Mouse (Mus musculus) midbrain, embryonic 10.5 days (tissue): Measurements from ENCODE around the gene Tmem130. TPM values are rescaled to one million over a fixed set of nuclear protein-coding genes. Genes with fewer than 3 reads are reported as not detected.

ENCODE experiments used
- DNase-seq: peaks from one replicate; pipeline ENCODE4 v3.0.0-alpha.2; 2017; ENCODE audit warnings: low spot score
- H3K27ac ChIP-seq: fragments of 300-500 bp; sonication (generic); replicated peaks from 2 replicates; pipeline ENCODE4 v1.5.1; 2016; ENCODE audit warnings: mild to moderate bottlenecking
- H3K27me3 ChIP-seq: fragments of 300-500 bp; sonication (generic); 2 replicates; pipeline ENCODE4 v1.6.1; 2016; ENCODE audit warnings: low read depth, mild to moderate bottlenecking; ENCODE audit not compliant: poor library complexity, severe bottlenecking
- H3K36me3 ChIP-seq: fragments of 300-500 bp; sonication (generic); 2 replicates; pipeline ENCODE4 v1.6.1; 2016; ENCODE audit warnings: mild to moderate bottlenecking, moderate library complexity
- H3K4me1 ChIP-seq: fragments of 300-500 bp; sonication (generic); 2 replicates; pipeline ENCODE4 v1.6.1; 2016
- H3K4me3 ChIP-seq: fragments of 300-500 bp; sonication (generic); 2 replicates; pipeline ENCODE4 v1.5.1; 2016; ENCODE audit warnings: mild to moderate bottlenecking, moderate library complexity
- H3K9me3 ChIP-seq: fragments of 300-500 bp; sonication (generic); replicated peaks from 2 replicates; pipeline ENCODE4 v1.6.1; 2016; ENCODE audit warnings: mild to moderate bottlenecking
- WGBS: fragments of 180-500 bp; shearing (Covaris S2); methylation state at CpG from one replicate; pipeline ENCODE4 v1.1.7; 2016; 5-methylcytosine and 5-hydroxymethylcytosine counted together
- polyA plus RNA-seq: library from polyadenylated mRNA; unstranded; fragments of >200 nt; fragmentation: Nextera tagmentation; extraction: Ambion mirVana; gene quantifications from 2 replicates; pipeline ENCODE4 v1.2.1, GENCODE M21; 2016

Gene Tmem130
- polyA plus RNA-seq, 1 experiment from 2014 or later, result 2.5 TPM

DNA sequence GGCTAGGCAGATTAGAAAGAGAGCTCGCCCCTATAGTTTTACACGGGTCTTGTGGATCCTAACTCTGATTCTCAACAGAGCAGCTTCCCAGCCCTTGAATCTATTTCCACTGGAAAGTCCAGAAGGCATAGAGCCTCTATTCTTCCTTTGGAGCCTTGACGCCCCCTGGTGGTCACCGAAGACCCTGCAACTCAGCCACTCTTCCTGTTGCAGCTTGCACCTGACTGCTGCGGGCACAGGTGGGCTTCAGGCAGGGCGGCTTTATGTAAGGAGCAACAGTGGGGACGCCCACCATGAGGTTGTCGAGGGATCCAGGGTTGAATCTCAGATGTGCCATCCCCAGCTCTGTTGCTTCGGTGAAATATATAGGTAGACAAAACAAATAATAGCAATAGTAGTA is 34.5 kb downstream of the Tmem130 start:
- Histone ChIP-seq H3K4me3 (no peak overlapping the region), H3K36me3 (no peaks in the 10 kb centered on the region), H3K27ac (no peak overlapping the region), H3K9me3 (no peaks in the 10 kb centered on the region), H3K4me1 (peaks cover 33% of the 10 kb centered on the region), H3K27me3 (peaks cover 38% of the 10 kb centered on the region)
- WGBS, result 5% methylated on average over 9 of the region's 9 CpGs
- peak; percentile 74 for DNase-seq

DNA sequence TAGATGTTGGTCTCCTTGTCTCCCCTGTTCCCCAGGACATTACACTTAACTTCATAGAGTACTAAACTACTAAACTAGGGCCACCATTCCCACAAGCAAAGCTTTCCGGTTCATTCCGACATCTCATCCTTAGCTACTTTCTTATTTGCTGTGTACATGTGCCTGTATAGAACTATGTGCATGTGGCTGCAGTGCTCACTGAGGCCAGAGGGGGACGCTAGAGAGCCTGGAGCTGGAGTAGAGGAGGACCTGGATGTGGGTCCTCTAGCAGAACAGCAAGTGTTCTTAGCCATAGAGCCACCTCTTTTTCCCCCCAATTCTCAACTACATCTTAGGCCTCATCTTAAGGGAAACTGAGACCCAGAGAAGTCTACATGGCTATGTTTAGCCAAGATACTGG is 36.1 kb downstream of the Tmem130 start:
- no peaks in the 10 kb centered on the region for H3K9me3 ChIP-seq

DNA sequence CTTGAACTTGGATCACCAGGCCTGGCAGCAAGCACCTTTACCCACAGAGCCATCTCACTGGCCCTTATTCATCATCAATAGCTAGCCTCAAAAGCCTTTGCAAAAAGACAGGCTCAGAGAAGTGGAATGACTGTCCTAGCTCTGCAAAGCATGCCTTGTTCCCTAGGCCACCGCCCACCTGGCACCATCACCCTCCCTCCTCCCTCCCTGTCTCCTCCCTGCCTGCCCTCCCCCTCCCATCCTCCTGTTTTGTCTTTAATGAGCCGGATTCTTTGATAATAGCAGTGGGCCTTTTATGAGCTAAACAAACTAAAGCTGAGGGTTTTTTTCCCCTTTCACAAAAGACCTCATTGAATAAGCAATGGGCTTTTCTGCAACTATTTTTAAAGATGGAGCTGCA is 36.7 kb downstream of the Tmem130 start:
- peaks cover 33% of the 10 kb centered on the region for H3K4me1 ChIP-seq
- no peak overlapping the region for H3K4me3 ChIP-seq
- WGBS, result 31% methylated on average over 2 of the region's 2 CpGs
- no peaks in the 10 kb centered on the region for H3K9me3 ChIP-seq
- no peak overlapping the region for H3K27ac ChIP-seq
- H3K36me3 ChIP-seq, result no peaks in the 10 kb centered on the region
- DNase-seq, result peak; percentile 25
- peaks cover 28% of the 10 kb centered on the region for H3K27me3 ChIP-seq

More for the DNA sequence above, 36.1 kb downstream of the Tmem130 start:
- H3K4me1 ChIP-seq, result peaks cover 33% of the 10 kb centered on the region
- no peak overlapping the region for H3K4me3 ChIP-seq
- no peak for DNase-seq
- WGBS, result 84% methylated on average over 3 of the region's 3 CpGs
- no peaks in the 10 kb centered on the region for H3K36me3 ChIP-seq
- H3K27ac ChIP-seq, result no peak overlapping the region
- H3K27me3 ChIP-seq, result peaks cover 34% of the 10 kb centered on the region

DNA sequence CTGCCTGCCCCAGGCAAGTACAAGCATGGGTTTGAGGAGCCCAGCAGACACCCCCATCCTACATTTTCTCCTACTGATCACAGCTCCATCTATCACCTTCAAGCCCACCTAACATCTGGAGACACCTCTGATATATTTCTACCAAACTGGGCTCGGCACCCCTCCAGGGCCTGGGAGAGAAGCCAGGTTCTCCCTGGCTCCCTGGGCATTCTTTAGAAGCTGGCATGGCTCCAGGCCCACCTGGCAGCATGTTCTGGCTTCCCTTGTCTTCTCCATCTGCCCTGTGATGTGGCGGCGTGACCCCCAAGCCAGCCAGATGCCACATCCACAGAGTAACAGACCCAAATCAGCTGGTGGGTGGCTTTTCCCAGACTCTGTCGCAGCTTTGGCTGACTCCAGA is 41.3 kb downstream of the Tmem130 start:
- WGBS, result 88% methylated on average over 4 of the region's 4 CpGs
- Histone ChIP-seq H3K27ac (no peak overlapping the region), H3K36me3 (no peaks in the 10 kb centered on the region), H3K4me1 (peaks cover 7% of the 10 kb centered on the region), H3K27me3 (no peaks in the 10 kb centered on the region), H3K4me3 (no peak overlapping the region), H3K9me3 (no peaks in the 10 kb centered on the region)
- no peak for DNase-seq

DNA sequence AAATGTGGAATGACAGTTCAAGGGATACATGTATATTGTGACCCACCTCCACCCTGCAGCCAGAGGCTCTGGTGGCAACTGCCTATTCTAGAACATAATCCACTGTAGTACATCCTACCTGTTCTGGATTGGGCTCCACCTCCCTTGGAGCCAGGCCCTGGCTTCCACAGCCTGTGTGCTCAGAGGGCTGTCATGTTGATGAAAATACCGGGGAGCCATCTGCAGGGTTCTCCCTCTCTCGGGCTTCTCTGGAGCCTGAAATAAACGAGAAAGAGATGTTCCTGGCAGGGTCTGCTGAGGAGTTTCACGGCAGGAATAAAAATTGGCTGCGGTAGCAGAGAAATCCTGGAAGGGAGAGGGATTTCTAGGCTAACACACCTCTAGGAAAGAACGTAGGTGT is 41.8 kb downstream of the Tmem130 start:
- H3K36me3 ChIP-seq, result no peaks in the 10 kb centered on the region
- no peaks in the 10 kb centered on the region for H3K9me3 ChIP-seq
- H3K4me3 ChIP-seq, result no peak overlapping the region
- no peak for DNase-seq
- 80% methylated on average over 6 of the region's 6 CpGs for WGBS
- H3K27me3 ChIP-seq, result no peaks in the 10 kb centered on the region
- no peak overlapping the region for H3K27ac ChIP-seq
- H3K4me1 ChIP-seq, result peaks cover 2% of the 10 kb centered on the region

DNA sequence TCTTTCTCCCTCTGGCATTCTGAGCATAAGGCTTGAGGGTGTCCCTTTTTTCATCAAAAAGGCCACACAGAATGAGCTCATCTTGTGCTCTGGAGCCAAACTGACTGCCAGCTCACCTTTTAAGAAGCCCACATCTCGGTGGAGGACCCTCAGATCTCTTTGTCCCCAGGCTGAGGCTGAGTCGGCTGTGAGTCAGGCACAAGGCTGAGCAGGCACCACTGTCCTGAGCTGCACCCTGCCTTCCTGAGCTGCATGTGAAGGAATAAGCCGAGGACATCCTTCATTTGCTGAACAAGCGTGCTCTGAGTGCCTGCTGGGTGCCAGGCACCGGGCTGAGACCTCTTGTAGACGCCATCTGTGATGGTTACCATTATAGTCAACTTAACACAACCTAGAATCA is 44.4 kb downstream of the Tmem130 start:
- no peak for DNase-seq
- H3K4me3 ChIP-seq, result no peak overlapping the region
- H3K4me1 ChIP-seq, result no peaks in the 10 kb centered on the region
- no peaks in the 10 kb centered on the region for H3K9me3 ChIP-seq
- whole genome bisulfite sequencing, result 81% methylated on average over 6 of the region's 6 CpGs
- H3K36me3 ChIP-seq, result no peaks in the 10 kb centered on the region
- no peak overlapping the region for H3K27ac ChIP-seq
- H3K27me3 ChIP-seq, result no peaks in the 10 kb centered on the region

DNA sequence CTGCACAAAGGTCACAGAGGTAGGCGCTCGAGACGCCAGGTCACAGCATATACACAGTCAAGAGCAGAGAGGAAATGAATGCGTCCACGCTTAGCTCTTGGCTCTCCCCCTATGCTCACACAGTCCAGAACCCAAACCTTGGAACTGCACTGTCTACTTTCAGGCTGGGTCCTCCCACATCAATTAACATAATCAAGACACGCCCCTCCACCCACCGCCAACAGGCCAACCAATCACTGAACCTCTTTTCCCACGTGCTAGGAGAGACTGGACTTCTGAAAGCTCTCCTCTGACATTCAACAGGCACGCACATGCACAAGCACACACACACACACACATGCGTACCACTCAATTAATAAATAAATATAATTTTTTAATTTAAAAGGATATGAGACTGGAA is 48.2 kb downstream of the Tmem130 start:
- Histone ChIP-seq H3K9me3 (no peaks in the 10 kb centered on the region), H3K36me3 (no peaks in the 10 kb centered on the region), H3K27me3 (no peaks in the 10 kb centered on the region), H3K27ac (no peak overlapping the region), H3K4me3 (no peak overlapping the region), H3K4me1 (no peaks in the 10 kb centered on the region)
- no peak for DNase-seq
- WGBS, result 90% methylated on average over 10 of the region's 10 CpGs

DNA sequence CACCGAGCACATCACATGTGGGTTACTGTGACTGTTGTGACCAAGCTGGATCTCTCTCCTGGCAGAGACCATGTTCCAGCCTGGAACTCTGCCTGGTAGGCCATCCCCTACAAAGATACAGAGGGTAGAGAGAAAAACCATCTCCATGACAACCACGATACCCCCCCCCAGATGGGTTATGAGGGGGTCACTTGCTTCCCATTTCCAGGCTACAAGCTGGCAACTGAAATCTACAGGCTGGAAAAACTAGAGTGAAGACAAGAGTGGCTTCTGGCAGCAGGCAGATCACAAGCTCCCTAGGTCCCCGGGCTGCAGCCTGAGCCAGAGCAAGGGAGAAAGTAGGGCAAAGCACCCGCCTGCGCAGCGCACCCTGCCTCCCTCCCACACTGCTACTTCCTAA is 54.0 kb downstream of the Tmem130 start:
- DNase-seq, result no peak

DNA sequence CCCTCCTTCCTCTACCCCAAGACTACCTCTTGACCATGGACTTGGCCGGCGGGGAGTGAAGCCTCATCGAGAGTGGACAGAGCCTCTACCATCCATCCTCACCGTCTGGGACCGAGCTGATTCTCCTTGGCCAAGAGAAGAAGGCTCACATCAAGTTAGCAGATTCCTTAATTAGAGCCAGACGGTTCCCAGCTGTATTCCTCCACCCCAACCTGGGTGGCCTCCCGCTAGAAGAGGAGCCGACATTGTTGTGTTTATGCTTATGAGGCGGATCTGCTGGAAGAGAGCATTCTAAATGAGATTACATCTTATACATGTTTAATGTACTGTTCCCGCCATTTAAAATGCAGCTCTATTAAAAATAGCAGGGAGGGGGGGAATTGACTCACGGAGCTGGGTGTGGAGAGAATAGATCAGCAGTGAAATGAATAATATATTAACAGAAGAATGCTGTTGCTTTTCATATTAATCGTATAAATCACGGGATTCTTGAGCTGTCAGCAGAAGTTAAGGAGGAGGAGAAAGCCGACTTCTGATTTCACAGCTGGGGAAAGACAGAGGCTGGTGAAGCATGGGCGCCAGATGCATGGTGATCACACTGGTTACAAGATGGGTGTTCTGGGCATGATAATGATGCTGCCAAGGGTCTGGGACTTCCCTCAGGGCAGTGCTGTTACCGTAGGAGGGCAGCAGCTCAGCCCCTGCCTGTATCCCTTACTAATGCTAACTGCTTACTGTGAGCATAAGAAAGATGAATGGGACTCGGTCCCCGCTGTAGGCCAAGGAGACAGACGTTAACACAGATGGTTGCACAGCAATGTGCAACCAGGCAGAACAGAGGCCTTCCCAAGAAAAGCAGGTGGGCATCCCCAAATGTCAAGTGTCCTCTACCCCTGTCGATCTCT is 57.9 kb downstream of the Tmem130 start:
- Histone ChIP-seq H3K27me3 (no peaks in the 10 kb centered on the region), H3K9me3 (no peaks in the 10 kb centered on the region), H3K27ac (no peak overlapping the region), H3K4me1 (peaks cover 11% of the 10 kb centered on the region), H3K4me3 (no peak overlapping the region), H3K36me3 (no peaks in the 10 kb centered on the region)
- no peak for DNase-seq
- 79% methylated on average over 20 of the region's 20 CpGs for WGBS

More for the DNA sequence above, 54.0 kb downstream of the Tmem130 start:
- Histone ChIP-seq H3K9me3 (no peaks in the 10 kb centered on the region), H3K27ac (no peak overlapping the region), H3K4me1 (peaks cover 11% of the 10 kb centered on the region), H3K36me3 (no peaks in the 10 kb centered on the region), H3K27me3 (no peaks in the 10 kb centered on the region), H3K4me3 (no peak overlapping the region)
- 91% methylated on average over 6 of the region's 6 CpGs for WGBS

DNA sequence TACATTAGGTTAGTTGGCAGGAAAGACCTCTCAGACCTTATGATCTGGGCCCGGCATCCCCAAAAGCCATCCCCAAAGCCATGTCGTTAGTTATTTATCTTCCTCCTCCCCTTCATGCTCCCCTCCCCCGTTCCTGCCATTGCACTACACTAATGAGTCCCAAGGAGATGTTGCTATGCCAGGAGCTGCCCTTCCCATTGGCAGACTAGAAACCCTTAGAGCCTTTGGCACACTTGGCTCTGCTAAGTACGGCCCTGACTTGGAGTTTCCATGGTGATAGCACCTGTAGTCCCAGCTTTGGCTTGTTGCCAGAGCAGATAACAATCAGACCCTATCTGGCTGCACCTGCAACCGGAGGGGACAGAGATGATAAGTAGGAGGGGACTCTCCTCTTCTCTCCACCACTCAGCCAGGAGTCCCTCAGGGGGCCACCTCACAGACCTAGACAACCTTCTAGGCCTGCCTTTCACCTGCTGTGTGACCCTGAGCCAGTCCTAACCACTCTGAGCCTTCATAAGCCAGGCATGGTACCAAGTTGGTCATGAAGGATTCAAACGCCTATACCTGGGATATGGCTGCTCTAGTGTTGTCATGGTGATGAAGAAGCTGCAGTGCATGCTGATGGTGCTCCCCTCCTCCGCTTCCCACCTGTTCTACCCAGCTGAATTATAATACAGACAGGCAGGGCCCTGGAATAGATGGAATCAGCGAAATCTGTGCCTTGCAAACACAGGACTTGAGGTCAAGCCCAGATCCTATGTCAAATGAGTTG is 66.1 kb downstream of the Tmem130 start:
- 82% methylated on average over 8 of the region's 8 CpGs for WGBS
- Histone ChIP-seq H3K27ac (no peak overlapping the region), H3K4me1 (peaks cover 15% of the 10 kb centered on the region), H3K4me3 (no peak overlapping the region), H3K9me3 (no peaks in the 10 kb centered on the region), H3K36me3 (no peaks in the 10 kb centered on the region), H3K27me3 (no peaks in the 10 kb centered on the region)
- no peak for DNase-seq

DNA sequence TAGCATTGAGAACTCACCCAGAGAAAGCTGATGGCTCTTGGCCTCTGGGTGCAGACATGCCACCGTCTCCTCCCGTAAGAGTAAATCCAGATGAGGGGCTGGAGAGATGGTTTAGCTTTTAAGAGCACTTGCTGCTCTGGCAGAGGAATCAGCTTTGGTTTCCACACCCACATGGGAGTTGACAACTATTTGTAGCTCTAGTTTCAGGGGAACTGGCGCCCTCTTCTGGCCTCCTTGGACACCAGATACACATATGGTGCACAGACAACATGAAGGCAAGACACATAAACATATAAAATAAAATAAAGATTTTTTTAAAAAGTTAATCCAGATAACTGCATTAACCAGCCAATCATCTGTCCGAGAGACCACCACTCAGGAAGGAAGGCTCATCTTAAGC is 67.5 kb downstream of the Tmem130 start:
- Histone ChIP-seq H3K4me1 (peaks cover 18% of the 10 kb centered on the region), H3K27ac (no peak overlapping the region), H3K36me3 (no peaks in the 10 kb centered on the region), H3K9me3 (no peaks in the 10 kb centered on the region), H3K4me3 (no peak overlapping the region), H3K27me3 (no peaks in the 10 kb centered on the region)
- 72% methylated on average over 4 of the region's 4 CpGs for WGBS
- DNase-seq, result no peak

DNA sequence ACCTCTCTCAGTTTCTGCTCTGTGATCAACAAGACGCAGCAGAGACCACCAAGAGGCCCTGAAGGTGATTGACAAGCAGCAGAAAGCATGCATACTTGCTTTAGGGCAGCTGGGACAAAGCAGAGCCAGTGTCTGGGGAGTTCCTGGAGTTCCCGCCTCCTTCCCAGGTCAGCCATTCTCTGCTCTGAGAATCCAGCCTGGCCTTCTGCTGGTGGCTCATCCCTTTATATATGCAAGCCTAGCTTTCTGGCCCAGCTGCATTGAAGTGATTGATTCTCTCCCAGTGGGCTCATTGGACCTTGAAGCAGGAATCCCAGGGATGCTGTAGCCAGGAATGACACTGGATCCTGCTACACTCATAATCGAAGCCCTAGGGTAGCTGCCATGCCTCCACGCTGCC is 70.2 kb downstream of the Tmem130 start:
- 46% methylated on average over 4 of the region's 4 CpGs for WGBS
- Histone ChIP-seq H3K27ac (peak overlapping the region; percentile 72), H3K27me3 (no peaks in the 10 kb centered on the region), H3K4me1 (peaks cover 18% of the 10 kb centered on the region), H3K9me3 (no peaks in the 10 kb centered on the region), H3K36me3 (no peaks in the 10 kb centered on the region), H3K4me3 (no peak overlapping the region)
- DNase-seq, result peak; percentile 45

DNA sequence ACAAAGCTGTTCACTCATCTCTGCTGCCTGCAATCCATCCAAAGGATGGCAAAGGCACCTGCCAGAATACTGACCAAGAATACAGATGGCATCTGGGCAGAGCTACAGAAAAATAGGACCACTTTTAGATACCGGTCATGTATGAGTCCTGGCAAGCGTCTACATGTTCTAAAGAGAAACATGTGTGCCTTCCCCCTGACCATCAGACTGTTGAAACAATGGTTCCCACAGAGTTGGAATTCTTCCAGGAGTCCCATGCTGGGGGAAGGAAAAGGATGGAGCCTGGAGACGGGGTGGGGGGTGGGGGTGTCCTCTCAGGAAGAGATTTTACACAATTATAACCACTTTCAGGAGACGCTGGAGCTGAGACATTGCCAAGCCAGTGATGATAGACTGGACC is 73.2 kb downstream of the Tmem130 start:
- no peaks in the 10 kb centered on the region for H3K27me3 ChIP-seq
- H3K4me3 ChIP-seq, result no peak overlapping the region
- peaks cover 18% of the 10 kb centered on the region for H3K4me1 ChIP-seq
- H3K36me3 ChIP-seq, result no peaks in the 10 kb centered on the region
- no peak for DNase-seq
- H3K9me3 ChIP-seq, result no peaks in the 10 kb centered on the region
- no peak overlapping the region for H3K27ac ChIP-seq
- WGBS, result 88% methylated on average over 4 of the region's 4 CpGs
